Mouse (Mus musculus): Measurements from ENCODE around the gene Gapdhs. TPM values are rescaled to one million over a fixed set of nuclear protein-coding genes. Genes with fewer than 3 reads are reported as not detected.

Gene Gapdhs
- polyA plus RNA-seq, 1 experiment from 2014 or later = 0.12 TPM

DNA sequence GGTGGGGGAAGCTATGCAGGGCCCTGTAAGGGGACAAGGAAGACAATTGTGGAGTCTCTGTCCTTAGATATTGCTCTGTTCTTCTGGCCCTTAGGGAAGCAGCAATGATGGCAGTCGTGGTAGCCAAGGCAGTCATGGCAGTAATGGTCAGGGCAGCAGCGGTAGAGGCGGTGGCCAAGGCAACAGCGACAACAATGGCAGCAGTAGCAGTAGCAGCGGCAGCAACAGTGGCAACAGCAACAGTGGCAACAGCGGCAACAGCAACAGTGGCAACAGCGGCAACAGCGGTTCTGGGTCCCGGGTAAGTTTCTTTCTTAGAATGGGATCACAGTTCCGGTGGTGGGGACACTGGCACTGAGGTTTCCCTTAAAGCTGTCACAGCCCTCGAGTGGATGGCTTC lies 21.7 kb upstream of the Gapdhs start:
- ATAC-seq (no peak), DNase-seq (no peak)
- TF ChIP-seq CTCF (IDR thresholded peaks at IDR 0.05; ENCODE audit: low read depth) (no peak), EP300 (IDR thresholded peaks at IDR 0.05; ENCODE audit: low read depth) (no peak)

DNA sequence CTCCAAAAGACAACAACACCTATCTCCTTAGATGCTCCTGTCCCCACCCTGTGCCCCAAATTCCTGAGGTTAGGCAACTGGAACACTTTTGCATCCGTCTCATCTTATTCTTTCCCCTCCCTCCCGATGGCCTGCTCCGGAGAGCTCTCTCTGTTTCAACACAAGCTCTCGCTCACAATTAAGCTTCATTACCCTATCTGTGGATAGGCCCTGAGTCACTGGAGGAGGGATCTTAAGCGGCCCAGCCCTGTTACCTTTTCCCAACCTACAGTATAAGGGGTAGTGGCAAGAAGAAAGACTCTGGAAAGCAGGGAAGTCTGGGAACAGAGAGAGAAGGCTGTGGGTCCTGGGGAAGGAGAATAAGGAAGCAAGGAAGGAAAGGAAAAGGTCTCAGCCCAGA lies 20.0 kb upstream of the Gapdhs start, which contains the start of gene Dmkn:
Gene Dmkn (plus strand): TSS at position 301 of the 400 bp plus-strand sequence.
- no peak for TF ChIP-seq EP300 (IDR thresholded peaks at IDR 0.05; ENCODE audit: low read depth)
- TF ChIP-seq CTCF (IDR thresholded peaks at IDR 0.05; ENCODE audit: low read depth) = no peak

More for the DNA sequence above, 21.7 kb upstream of the Gapdhs start:
- no peak overlapping the region for H3K9ac ChIP-seq (replicated peaks)
- H3K4me2 ChIP-seq (ENCODE audit: low read depth, low read length) = no peak overlapping the region
- H3K9me3 ChIP-seq (ENCODE audit: low read length) = no peaks in the 10 kb centered on the region
- H3K36me3 ChIP-seq (replicated peaks; ENCODE audit: insufficient read depth, low read length) = no peaks in the 10 kb centered on the region
- no peak overlapping the region for H3K4me3 ChIP-seq (ENCODE audit: low read depth, low read length)
- no peak overlapping the region for H3K27ac ChIP-seq (ENCODE audit: low read depth)
- H3K4me1 ChIP-seq (ENCODE audit: insufficient read depth) = no peaks in the 10 kb centered on the region; the same call in 1 of the 2 replicates
- 47% methylated on average over 11 of the region's 11 CpGs for WGBS (ENCODE audit: insufficient replicate concordance)
- H3K27me3 ChIP-seq (ENCODE audit: insufficient read depth, low read length) = no peaks in the 10 kb centered on the region

GRCm38 (mm10) chr7:30761769-30762352 lies 18.4 kb upstream of the Gapdhs start:
- Histone ChIP-seq H3K9ac (replicated peaks) (no peak overlapping the region), H3K4me1 (ENCODE audit: insufficient read depth) (no peaks in the 10 kb centered on the region; the same call in 1 of the 2 replicates), H3K4me2 (ENCODE audit: low read depth, low read length) (no peak overlapping the region), H3K27ac (ENCODE audit: low read depth) (no peak overlapping the region), H3K4me3 (ENCODE audit: low read depth, low read length) (no peak overlapping the region), H3K36me3 (replicated peaks; ENCODE audit: insufficient read depth, low read length) (no peaks in the 10 kb centered on the region), H3K27me3 (ENCODE audit: insufficient read depth, low read length) (no peaks in the 10 kb centered on the region), H3K9me3 (ENCODE audit: low read length) (no peaks in the 10 kb centered on the region)
- ATAC-seq (no peak), DNase-seq (no peak)
- WGBS (ENCODE audit: insufficient replicate concordance) = 24% methylated on average over 4 of the region's 4 CpGs
- no peak for TF ChIP-seq CTCF (IDR thresholded peaks at IDR 0.05; ENCODE audit: low read depth)

More for the DNA sequence above, 20.0 kb upstream of the Gapdhs start, which contains the start of gene Dmkn:
- ATAC-seq = no peak
- Histone ChIP-seq H3K4me1 (ENCODE audit: insufficient read depth) (no peaks in the 10 kb centered on the region; the same call in 1 of the 2 replicates), H3K9ac (replicated peaks) (no peak within 1 kb of the TSS), H3K4me3 (ENCODE audit: low read depth, low read length) (no peak within 1 kb of the TSS), H3K27ac (ENCODE audit: low read depth) (no peak within 1 kb of the TSS), H3K36me3 (replicated peaks; ENCODE audit: insufficient read depth, low read length) (no peaks in the 10 kb centered on the region), H3K9me3 (ENCODE audit: low read length) (no peaks in the 10 kb centered on the region), H3K4me2 (ENCODE audit: low read depth, low read length) (no peak within 1 kb of the TSS), H3K27me3 (ENCODE audit: insufficient read depth, low read length) (no peaks in the 10 kb centered on the region)
- 51% methylated on average over 5 of the region's 5 CpGs for WGBS (ENCODE audit: insufficient replicate concordance)
- DNase-seq = no peak

GRCm38 (mm10) chr7:30758853-30759252 lies 15.4 kb upstream of the Gapdhs start:
- Histone ChIP-seq H3K4me2 (ENCODE audit: low read depth, low read length) (no peak overlapping the region), H3K9me3 (ENCODE audit: low read length) (peaks cover 9% of the 10 kb centered on the region), H3K4me1 (ENCODE audit: insufficient read depth) (no peaks in the 10 kb centered on the region; the same call in 1 of the 2 replicates), H3K36me3 (replicated peaks; ENCODE audit: insufficient read depth, low read length) (no peaks in the 10 kb centered on the region), H3K27ac (ENCODE audit: low read depth) (no peak overlapping the region), H3K9ac (replicated peaks) (no peak overlapping the region), H3K27me3 (ENCODE audit: insufficient read depth, low read length) (no peaks in the 10 kb centered on the region), H3K4me3 (ENCODE audit: low read depth, low read length) (no peak overlapping the region)
- peak; percentile 50; the same call in 1 of the 2 replicates for ATAC-seq
- WGBS (ENCODE audit: insufficient replicate concordance) = 41% methylated on average over 4 of the region's 4 CpGs
- DNase-seq = peak; percentile 53
- TF ChIP-seq CTCF (IDR thresholded peaks at IDR 0.05; ENCODE audit: low read depth) (peak; percentile 60), EP300 (IDR thresholded peaks at IDR 0.05; ENCODE audit: low read depth) (no peak)

GRCm38 (mm10) chr7:30757001-30757400 lies 13.5 kb upstream of the Gapdhs start:
- Histone ChIP-seq H3K27me3 (ENCODE audit: insufficient read depth, low read length) (no peaks in the 10 kb centered on the region), H3K9me3 (ENCODE audit: low read length) (peaks cover 9% of the 10 kb centered on the region), H3K36me3 (replicated peaks; ENCODE audit: insufficient read depth, low read length) (no peaks in the 10 kb centered on the region), H3K4me1 (ENCODE audit: insufficient read depth) (no peaks in the 10 kb centered on the region; the same call in 1 of the 2 replicates), H3K27ac (ENCODE audit: low read depth) (no peak overlapping the region), H3K4me2 (ENCODE audit: low read depth, low read length) (no peak overlapping the region), H3K4me3 (ENCODE audit: low read depth, low read length) (no peak overlapping the region), H3K9ac (replicated peaks) (no peak overlapping the region)
- no peak for TF ChIP-seq EP300 (IDR thresholded peaks at IDR 0.05; ENCODE audit: low read depth)
- TF ChIP-seq CTCF (IDR thresholded peaks at IDR 0.05; ENCODE audit: low read depth) = no peak
- 66% methylated on average over 3 of the region's 3 CpGs for WGBS (ENCODE audit: insufficient replicate concordance)
- DNase-seq = no peak
- ATAC-seq = no peak

GRCm38 (mm10) chr7:30751086-30751669 lies 7.7 kb upstream of the Gapdhs start, which contains the start of gene Sbsn:
Gene Sbsn, plus strand, starts transcription at chr7:30751471.
- no peak within 1 kb of the TSS for H3K4me2 ChIP-seq (ENCODE audit: low read depth, low read length)
- ATAC-seq (no peak), DNase-seq (no peak)
- H3K36me3 ChIP-seq (replicated peaks; ENCODE audit: insufficient read depth, low read length) = no peaks in the 10 kb centered on the region
- peaks cover 9% of the 10 kb centered on the region for H3K9me3 ChIP-seq (ENCODE audit: low read length)
- 57% methylated on average over 5 of the region's 5 CpGs for WGBS (ENCODE audit: insufficient replicate concordance)
- no peaks in the 10 kb centered on the region for H3K27me3 ChIP-seq (ENCODE audit: insufficient read depth, low read length)
- no peaks in the 10 kb centered on the region for H3K4me1 ChIP-seq (ENCODE audit: insufficient read depth)
- no peak within 1 kb of the TSS for H3K4me3 ChIP-seq (ENCODE audit: low read depth, low read length)
- no peak within 1 kb of the TSS for H3K27ac ChIP-seq (ENCODE audit: low read depth)
- no peak within 1 kb of the TSS for H3K9ac ChIP-seq (replicated peaks)
- TF ChIP-seq EP300 (IDR thresholded peaks at IDR 0.05; ENCODE audit: low read depth) (no peak), CTCF (IDR thresholded peaks at IDR 0.05; ENCODE audit: low read depth) (no peak)

Data from liver, postnatal 0 days (tissue).